Mouse (Mus musculus) kidney, postnatal 0 days (tissue): ENCODE results near the gene Hecw2. TPM values are rescaled to one million over a fixed set of nuclear protein-coding genes. Genes with fewer than 3 reads are reported as not detected.

ENCODE experiments used
- ATAC-seq: fragments of 200-750 bp; cut with Nextera tagmentation; replicated peaks from 2 replicates; pipeline ENCODE4 v1.8.0; 2017; ENCODE audit warnings: low read depth, moderate number of reproducible peaks, moderate TSS enrichment, moderate library complexity; ENCODE audit not compliant: low FRiP score
- DNase-seq: peaks from one replicate; pipeline ENCODE4 v3.0.0-alpha.2; 2016; ENCODE audit warnings: low spot score
- H3K27ac ChIP-seq: fragments of 300-500 bp; sonication (generic); 2 replicates; pipeline ENCODE4 v1.5.1; 2014; ENCODE audit warnings: mild to moderate bottlenecking
- H3K27me3 ChIP-seq: fragments of 300-500 bp; sonication (generic); 2 replicates; pipeline ENCODE4 v1.6.1; 2014; ENCODE audit warnings: low read length, mixed read lengths; ENCODE audit not compliant: insufficient read depth
- H3K36me3 ChIP-seq: fragments of 300-500 bp; sonication (generic); 2 replicates; pipeline ENCODE4 v1.6.1; 2014; ENCODE audit warnings: low read length, mixed read lengths; ENCODE audit not compliant: insufficient read depth
- H3K4me1 ChIP-seq: fragments of 300-500 bp; sonication (generic); replicated peaks from 2 replicates; pipeline ENCODE4 v1.6.1; 2014; ENCODE audit warnings: antibody characterized with exemption, low read length, mixed read lengths; ENCODE audit not compliant: insufficient read depth
- H3K4me2 ChIP-seq: fragments of 300-500 bp; sonication (generic); 2 replicates; pipeline ENCODE4 v1.6.1; 2014; ENCODE audit warnings: mild to moderate bottlenecking, low read length, moderate library complexity, mixed read lengths
- H3K4me3 ChIP-seq: fragments of 300-500 bp; sonication (generic); replicated peaks from 2 replicates; pipeline ENCODE4 v1.5.1; 2014; ENCODE audit warnings: low read depth, low read length
- H3K9ac ChIP-seq: fragments of 300-500 bp; sonication (generic); 2 replicates; pipeline ENCODE4 v1.6.1; 2014; ENCODE audit warnings: low read depth, low read length
- H3K9me3 ChIP-seq: fragments of 300-500 bp; sonication (generic); replicated peaks from 2 replicates; pipeline ENCODE4 v1.6.1; 2016; ENCODE audit warnings: low read length, inconsistent platforms, mixed read lengths
- CTCF ChIP-seq: IDR thresholded peaks from 2 replicates; pipeline ENCODE4 v1.5.1; 2016; ENCODE audit warnings: antibody characterized with exemption, low read depth, mild to moderate bottlenecking, moderate library complexity
- WGBS: fragments of 180-500 bp; shearing (Covaris S2); extraction: QIAGEN DNeasy Blood & Tissue Kit; methylation state at CpG from one replicate; pipeline ENCODE4 v1.1.7; 2014; 5-methylcytosine and 5-hydroxymethylcytosine counted together
- polyA plus RNA-seq: library from polyadenylated mRNA; unstranded; fragments of >200 nt; fragmentation: Nextera tagmentation; extraction: Ambion mirVana; gene quantifications from 2 replicates; pipeline ENCODE4 v1.2.1, GENCODE M21; 2015

Gene Hecw2
- polyA plus RNA-seq, 1 experiment from 2014 or later = 2.5 TPM

DNA sequence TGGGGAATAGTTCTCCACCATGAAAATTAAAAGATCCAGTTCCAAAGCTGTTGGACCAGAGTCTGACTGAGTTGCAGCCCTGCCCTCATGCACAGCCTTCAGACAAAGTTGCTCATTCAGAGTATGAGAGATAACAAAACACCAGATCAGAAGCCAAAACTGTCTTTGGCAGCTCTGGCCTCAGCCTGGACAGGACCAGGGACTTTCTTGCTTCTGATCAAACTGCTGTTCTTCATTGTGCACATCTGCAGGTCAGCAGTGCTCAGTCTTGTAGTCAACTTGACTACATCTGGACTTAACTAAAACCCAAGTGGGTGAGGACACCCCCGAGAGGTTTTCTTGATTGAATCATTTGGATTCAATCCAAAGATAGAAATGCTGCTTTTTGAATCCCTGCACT is 120.5 kb downstream of the Hecw2 start:
- no peaks in the 10 kb centered on the region for H3K27me3 ChIP-seq
- no peak overlapping the region for H3K27ac ChIP-seq
- no peaks in the 10 kb centered on the region for H3K4me1 ChIP-seq
- no peak overlapping the region for H3K9ac ChIP-seq
- no peak overlapping the region for H3K4me3 ChIP-seq
- no peaks in the 10 kb centered on the region for H3K36me3 ChIP-seq
- WGBS = 68% methylated on average over 1 of the region's 1 CpGs
- no peak overlapping the region for H3K4me2 ChIP-seq
- TF ChIP-seq CTCF = no peak
- ATAC-seq (no peak), DNase-seq (no peak)
- no peaks in the 10 kb centered on the region for H3K9me3 ChIP-seq

DNA sequence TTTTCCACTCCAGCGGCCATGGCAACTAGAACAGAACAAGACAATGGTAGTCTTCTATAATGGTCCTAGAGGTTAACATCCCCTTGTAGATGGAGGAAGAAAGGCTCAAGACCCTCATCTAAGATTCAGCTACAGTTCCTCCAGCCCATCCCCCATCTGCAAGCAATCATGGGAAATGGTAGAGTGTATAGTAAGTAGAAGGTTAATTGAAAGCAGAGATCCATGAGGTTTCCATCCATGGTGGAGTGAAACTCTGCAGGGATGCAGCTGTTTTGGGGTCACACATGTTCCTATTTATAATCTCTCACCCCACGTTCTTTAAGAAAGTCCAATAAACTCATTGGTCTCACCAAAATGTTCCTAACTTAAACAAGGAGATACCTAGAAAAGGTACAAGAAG is 124.8 kb downstream of the Hecw2 start:
- no peak for DNase-seq

DNA sequence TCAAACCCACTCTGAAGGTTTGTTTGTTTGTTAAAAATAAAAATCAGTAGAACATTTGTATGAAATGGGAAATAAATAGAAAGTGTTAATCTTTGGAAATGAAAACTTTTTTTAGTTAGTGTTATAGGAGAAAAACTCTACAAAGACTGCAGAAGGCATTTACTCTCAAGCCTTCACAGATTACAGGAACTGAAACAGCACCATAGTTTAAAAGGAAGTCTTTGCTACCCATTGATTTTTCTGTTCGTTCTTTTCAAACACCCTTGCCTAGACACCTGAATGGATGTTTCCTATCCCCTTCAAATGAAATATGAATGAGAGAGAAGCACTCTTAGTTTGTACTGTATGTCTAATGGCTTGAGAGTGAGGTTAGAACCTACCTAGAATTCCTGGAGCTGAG is 126.7 kb downstream of the Hecw2 start:
- Histone ChIP-seq H3K27ac (no peak overlapping the region), H3K9ac (no peak overlapping the region), H3K4me2 (no peak overlapping the region), H3K4me1 (no peaks in the 10 kb centered on the region), H3K27me3 (no peaks in the 10 kb centered on the region), H3K9me3 (no peaks in the 10 kb centered on the region), H3K4me3 (no peak overlapping the region), H3K36me3 (no peaks in the 10 kb centered on the region)
- 67% methylated on average over 1 of the region's 1 CpGs for WGBS
- ATAC-seq = no peak
- no peak for TF ChIP-seq CTCF
- DNase-seq = no peak

More for the DNA sequence above, 124.8 kb downstream of the Hecw2 start:
- TF ChIP-seq CTCF = no peak
- 84% methylated on average over 2 of the region's 2 CpGs for WGBS
- Histone ChIP-seq H3K4me3 (no peak overlapping the region), H3K9ac (no peak overlapping the region), H3K27me3 (no peaks in the 10 kb centered on the region), H3K4me2 (no peak overlapping the region), H3K4me1 (no peaks in the 10 kb centered on the region), H3K36me3 (no peaks in the 10 kb centered on the region), H3K27ac (no peak overlapping the region), H3K9me3 (no peaks in the 10 kb centered on the region)
- no peak for ATAC-seq

DNA sequence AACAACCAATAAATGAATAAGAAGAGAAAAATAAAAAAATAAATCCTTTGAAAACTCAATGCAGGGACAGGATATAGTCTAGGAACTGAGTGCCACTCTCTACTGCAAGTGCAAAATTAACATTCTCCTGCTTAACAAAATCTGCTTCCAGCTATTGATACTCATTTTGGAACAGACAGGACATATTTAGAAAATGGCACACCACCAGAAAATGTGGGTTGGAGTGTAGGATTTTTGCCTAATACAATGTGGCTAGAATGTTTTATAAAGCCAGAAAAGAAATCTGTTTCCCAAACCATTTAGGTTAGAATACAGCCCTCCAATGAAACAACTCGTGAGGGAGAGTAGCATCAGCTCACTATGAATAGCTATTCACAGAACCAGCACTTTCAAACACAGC is 129.5 kb downstream of the Hecw2 start:
- 77% methylated on average over 1 of the region's 1 CpGs for WGBS
- no peak overlapping the region for H3K4me2 ChIP-seq
- TF ChIP-seq CTCF = no peak
- no peaks in the 10 kb centered on the region for H3K27me3 ChIP-seq
- no peaks in the 10 kb centered on the region for H3K4me1 ChIP-seq
- no peak overlapping the region for H3K27ac ChIP-seq
- no peak for ATAC-seq
- H3K9me3 ChIP-seq = no peaks in the 10 kb centered on the region
- no peak for DNase-seq
- no peak overlapping the region for H3K9ac ChIP-seq
- no peak overlapping the region for H3K4me3 ChIP-seq
- no peaks in the 10 kb centered on the region for H3K36me3 ChIP-seq

DNA sequence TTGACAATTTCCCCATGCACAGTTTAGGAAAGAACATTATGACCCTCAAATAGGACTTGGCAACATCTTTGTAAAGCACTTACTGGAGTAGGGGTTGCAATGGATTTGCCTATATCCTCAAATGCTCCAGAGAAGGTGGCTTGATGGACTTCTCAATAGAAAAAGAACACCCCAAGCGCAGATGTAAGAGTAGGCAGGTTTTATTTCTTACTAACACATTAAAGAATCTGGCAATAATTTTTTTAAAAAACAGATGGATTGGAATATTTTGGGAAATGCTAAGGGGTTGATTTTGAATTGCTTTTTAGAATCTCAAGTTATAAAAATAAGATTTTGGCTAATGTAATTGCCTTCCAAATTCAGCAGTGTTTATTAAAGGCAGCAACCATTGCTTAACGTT is 133.9 kb downstream of the Hecw2 start:
- ATAC-seq (no peak), DNase-seq (no peak)
- Histone ChIP-seq H3K4me1 (no peaks in the 10 kb centered on the region), H3K9ac (no peak overlapping the region), H3K9me3 (no peaks in the 10 kb centered on the region), H3K36me3 (no peaks in the 10 kb centered on the region), H3K27ac (no peak overlapping the region), H3K27me3 (no peaks in the 10 kb centered on the region), H3K4me3 (no peak overlapping the region), H3K4me2 (no peak overlapping the region)
- WGBS = 95% methylated on average over 2 of the region's 2 CpGs
- no peak for TF ChIP-seq CTCF

DNA sequence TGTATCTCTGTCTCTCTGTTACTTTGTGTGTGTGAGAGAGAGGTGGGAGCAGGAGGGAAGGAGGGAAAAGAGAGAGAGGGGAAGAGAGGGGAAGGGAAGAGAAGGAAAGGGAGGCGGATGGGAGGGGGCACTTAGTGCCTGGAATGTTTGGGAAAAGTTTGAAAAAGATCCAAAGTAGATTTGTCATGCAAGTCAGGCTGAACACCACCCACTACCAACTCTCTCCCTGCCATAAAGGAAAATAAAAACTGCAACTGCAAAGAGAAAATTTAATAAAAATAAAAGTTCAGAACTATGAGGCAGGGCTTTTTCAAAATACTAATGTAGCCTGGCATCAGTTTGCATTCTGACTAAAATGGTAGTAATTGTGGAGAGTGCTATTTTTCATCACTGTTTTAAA is 135.2 kb downstream of the Hecw2 start:
- Histone ChIP-seq H3K9me3 (no peaks in the 10 kb centered on the region), H3K4me3 (no peak overlapping the region), H3K27ac (no peak overlapping the region), H3K27me3 (no peaks in the 10 kb centered on the region), H3K4me2 (no peak overlapping the region), H3K36me3 (no peaks in the 10 kb centered on the region), H3K4me1 (no peaks in the 10 kb centered on the region), H3K9ac (no peak overlapping the region)
- TF ChIP-seq CTCF = no peak
- 76% methylated on average over 1 of the region's 1 CpGs for WGBS
- ATAC-seq (no peak), DNase-seq (no peak)

DNA sequence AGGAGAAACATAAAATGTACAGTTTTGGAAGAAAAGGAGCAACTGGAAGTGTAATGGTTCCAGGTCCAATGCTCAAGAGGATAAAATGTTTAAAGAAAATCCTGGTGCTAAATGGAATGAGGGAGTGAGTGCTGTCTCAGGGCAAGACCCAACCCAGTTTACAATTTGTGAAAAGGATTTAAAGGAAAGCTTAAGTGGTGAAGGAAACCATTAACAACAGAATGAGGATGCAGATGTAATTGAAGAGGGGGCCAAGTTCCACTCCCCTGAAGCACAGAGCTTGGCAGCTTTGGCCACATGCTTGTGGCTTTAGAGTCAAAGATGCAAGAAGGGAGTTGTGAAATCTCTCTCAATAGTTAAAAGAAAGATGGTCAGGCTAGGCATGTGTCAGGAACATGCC is 142.2 kb downstream of the Hecw2 start:
- DNase-seq = no peak
- TF ChIP-seq CTCF = no peak

More for the DNA sequence above, 142.2 kb downstream of the Hecw2 start:
- no peaks in the 10 kb centered on the region for H3K27me3 ChIP-seq
- H3K9ac ChIP-seq = no peak overlapping the region
- no peaks in the 10 kb centered on the region for H3K9me3 ChIP-seq
- H3K4me3 ChIP-seq = no peak overlapping the region
- no peaks in the 10 kb centered on the region for H3K36me3 ChIP-seq
- H3K4me1 ChIP-seq = no peaks in the 10 kb centered on the region
- no peak for ATAC-seq
- H3K4me2 ChIP-seq = no peak overlapping the region
- H3K27ac ChIP-seq = no peak overlapping the region
